Mouse (Mus musculus) midbrain, embryonic 16.5 days (tissue): ENCODE results near the gene Tubal3. TPM values are rescaled to one million over a fixed set of nuclear protein-coding genes. Genes with fewer than 3 reads are reported as not detected.

Experiments
- ATAC-seq: fragments of 200-750 bp; cut with Nextera tagmentation; 2 replicates; pipeline ENCODE4 v1.8.0; 2017; ENCODE audit warnings: moderate TSS enrichment
- H3K27ac ChIP-seq: fragments of 300-500 bp; sonication (generic); 2 replicates; pipeline ENCODE4 v1.5.1; 2014; ENCODE audit warnings: mild to moderate bottlenecking, low read length, mixed read lengths
- H3K27me3 ChIP-seq: fragments of 300-500 bp; sonication (generic); 2 replicates; pipeline ENCODE4 v1.6.1; 2014; ENCODE audit warnings: low read depth, low read length, mixed read lengths; ENCODE audit not compliant: control insufficient read depth, insufficient read depth
- H3K36me3 ChIP-seq: fragments of 300-500 bp; sonication (generic); 2 replicates; pipeline ENCODE4 v1.6.1; 2014; ENCODE audit warnings: mild to moderate bottlenecking, low read length, moderate library complexity, mixed read lengths; ENCODE audit not compliant: control insufficient read depth, insufficient read depth
- H3K4me1 ChIP-seq: fragments of 300-500 bp; sonication (generic); 2 replicates; pipeline ENCODE4 v1.6.1; 2014; ENCODE audit warnings: mild to moderate bottlenecking, low read length, mixed read lengths; ENCODE audit not compliant: control insufficient read depth, insufficient read depth
- H3K4me2 ChIP-seq: fragments of 300-500 bp; sonication (generic); 2 replicates; pipeline ENCODE4 v1.6.1; 2014; ENCODE audit warnings: mild to moderate bottlenecking, low read length, mixed read lengths
- H3K4me3 ChIP-seq: fragments of 300-500 bp; sonication (generic); 2 replicates; pipeline ENCODE4 v1.5.1; 2014; ENCODE audit warnings: low read depth, mild to moderate bottlenecking, low read length, moderate library complexity, mixed read lengths
- H3K9ac ChIP-seq: fragments of 300-500 bp; sonication (generic); 2 replicates; pipeline ENCODE4 v1.6.1; 2014; ENCODE audit warnings: low read depth, low read length, mixed read lengths
- H3K9me3 ChIP-seq: fragments of 300-500 bp; sonication (generic); replicated peaks from 2 replicates; pipeline ENCODE4 v1.6.1; 2014; ENCODE audit warnings: mild to moderate bottlenecking, low read length, mixed read lengths; ENCODE audit not compliant: control insufficient read depth, poor library complexity, severe bottlenecking
- WGBS: fragments of 180-500 bp; shearing (Covaris S2); extraction: QIAGEN DNeasy Blood & Tissue Kit; methylation state at CpG from one replicate; pipeline ENCODE4 v1.1.7; 2014; 5-methylcytosine and 5-hydroxymethylcytosine counted together
- polyA plus RNA-seq: library from polyadenylated mRNA; unstranded; fragments of >200 nt; fragmentation: Nextera tagmentation; extraction: Ambion mirVana; gene quantifications from 2 replicates; pipeline ENCODE4 v1.2.1, GENCODE M21; 2015

The Tubal3 gene
- polyA plus RNA-seq, 1 experiment from 2014 or later = not detected

DNA sequence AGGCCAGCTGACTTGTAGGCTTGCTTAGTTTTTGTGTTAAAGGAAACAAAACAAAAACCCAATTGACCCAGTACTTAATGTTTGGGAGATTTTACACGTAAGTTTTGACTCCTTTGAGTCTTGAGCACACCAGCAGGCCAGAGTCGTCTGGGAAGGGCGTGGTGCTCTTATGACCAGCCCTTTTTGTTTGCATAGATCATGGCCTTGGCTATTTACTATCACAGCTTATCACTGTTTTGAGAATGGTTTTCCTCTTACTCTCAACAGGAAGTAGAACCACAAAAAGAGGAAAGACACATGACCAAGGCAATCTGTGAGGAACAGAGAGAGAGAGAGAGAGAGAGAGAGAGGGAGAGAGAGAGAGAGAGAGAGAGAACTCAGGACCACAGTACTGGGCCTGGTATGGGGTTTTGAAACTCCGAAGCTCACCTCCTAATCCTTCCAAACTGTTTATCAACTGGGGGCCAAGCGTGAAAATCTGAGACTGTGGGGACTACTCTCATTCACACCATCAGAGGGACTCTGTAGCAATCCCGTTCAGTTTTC lies 10.8 kb upstream of the Tubal3 start:
- H3K4me1 ChIP-seq = no peaks in the 10 kb centered on the region
- ATAC-seq = no peak
- H3K4me2 ChIP-seq = no peak overlapping the region
- no peaks in the 10 kb centered on the region for H3K9me3 ChIP-seq
- H3K36me3 ChIP-seq = no peaks in the 10 kb centered on the region
- WGBS = 88% methylated on average over 6 of the region's 6 CpGs
- H3K27ac ChIP-seq = no peak overlapping the region
- H3K27me3 ChIP-seq = no peaks in the 10 kb centered on the region
- no peak overlapping the region for H3K9ac ChIP-seq
- H3K4me3 ChIP-seq = no peak overlapping the region

DNA sequence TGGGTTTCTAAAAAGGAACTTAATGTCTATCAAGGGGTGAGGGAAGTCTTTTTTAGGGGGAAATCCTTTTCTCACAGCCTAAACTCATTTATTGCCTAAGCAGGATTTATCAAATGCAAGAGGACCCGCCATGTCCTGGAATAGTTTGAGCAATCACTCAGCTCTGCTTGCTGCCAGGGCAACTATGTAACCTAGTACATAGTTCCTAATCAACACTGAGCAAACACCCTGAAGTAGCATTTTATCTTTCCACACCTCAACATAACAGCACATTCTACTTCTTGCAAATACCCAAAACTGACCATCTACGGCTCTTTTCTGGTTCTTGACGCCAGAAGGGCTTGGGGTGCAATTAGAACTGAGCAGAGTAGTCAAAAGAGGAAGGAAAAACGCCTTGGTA lies 9.8 kb upstream of the Tubal3 start:
- 92% methylated on average over 4 of the region's 4 CpGs for WGBS
- H3K36me3 ChIP-seq = no peaks in the 10 kb centered on the region
- no peak for ATAC-seq
- no peaks in the 10 kb centered on the region for H3K9me3 ChIP-seq
- H3K4me2 ChIP-seq = no peak overlapping the region
- H3K27ac ChIP-seq = no peak overlapping the region
- H3K27me3 ChIP-seq = no peaks in the 10 kb centered on the region
- no peak overlapping the region for H3K9ac ChIP-seq
- no peaks in the 10 kb centered on the region for H3K4me1 ChIP-seq
- no peak overlapping the region for H3K4me3 ChIP-seq

DNA sequence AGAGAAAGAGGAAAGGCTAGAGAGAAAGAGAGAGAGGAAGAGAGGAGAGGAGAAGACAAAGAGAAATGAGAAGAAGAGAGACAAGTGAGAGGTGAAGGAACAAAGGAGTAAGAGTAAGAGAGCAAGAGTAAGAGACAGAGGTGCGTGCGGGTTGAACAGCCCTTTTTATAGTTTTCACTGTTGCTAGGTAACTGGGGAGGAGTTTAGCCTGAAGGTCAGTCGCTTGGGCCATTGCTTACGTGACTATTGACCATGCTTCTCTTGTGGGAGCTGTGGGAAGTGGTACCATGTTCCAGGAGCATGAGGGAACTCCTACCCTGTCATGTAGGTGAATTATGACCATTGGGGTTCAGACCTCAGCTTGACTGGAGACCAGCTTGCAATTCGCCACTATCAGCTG lies 7.7 kb upstream of the Tubal3 start:
- no peak overlapping the region for H3K9ac ChIP-seq
- 86% methylated on average over 5 of the region's 5 CpGs for WGBS
- H3K4me1 ChIP-seq = no peaks in the 10 kb centered on the region
- H3K36me3 ChIP-seq = no peaks in the 10 kb centered on the region
- no peak overlapping the region for H3K27ac ChIP-seq
- no peaks in the 10 kb centered on the region for H3K27me3 ChIP-seq
- no peak for ATAC-seq
- no peak overlapping the region for H3K4me3 ChIP-seq
- no peaks in the 10 kb centered on the region for H3K9me3 ChIP-seq
- no peak overlapping the region for H3K4me2 ChIP-seq

- Histone ChIP-seq H3K9ac (no peak overlapping the region), H3K4me1 (peaks cover 6% of the 10 kb centered on the region), H3K4me3 (no peak overlapping the region), H3K4me2 (no peak overlapping the region), H3K27ac (no peak overlapping the region), H3K27me3 (no peaks in the 10 kb centered on the region), H3K36me3 (no peaks in the 10 kb centered on the region), H3K9me3 (no peaks in the 10 kb centered on the region)
- no peak for ATAC-seq
- WGBS = 87% methylated on average over 4 of the region's 4 CpGs
These were observed 4.6 kb upstream of the Tubal3 start for GRCm38 (mm10) chr13:3913504-3913903.

- Histone ChIP-seq H3K9me3 (no peaks in the 10 kb centered on the region), H3K4me2 (no peak overlapping the region), H3K36me3 (no peaks in the 10 kb centered on the region), H3K9ac (no peak overlapping the region), H3K4me1 (no peaks in the 10 kb centered on the region), H3K4me3 (no peak overlapping the region), H3K27ac (no peak overlapping the region), H3K27me3 (no peaks in the 10 kb centered on the region)
- no peak for ATAC-seq
- 91% methylated on average over 5 of the region's 5 CpGs for WGBS
These were observed 6.4 kb downstream of the Tubal3 start for GRCm38 (mm10) chr13:3924483-3924882.

DNA sequence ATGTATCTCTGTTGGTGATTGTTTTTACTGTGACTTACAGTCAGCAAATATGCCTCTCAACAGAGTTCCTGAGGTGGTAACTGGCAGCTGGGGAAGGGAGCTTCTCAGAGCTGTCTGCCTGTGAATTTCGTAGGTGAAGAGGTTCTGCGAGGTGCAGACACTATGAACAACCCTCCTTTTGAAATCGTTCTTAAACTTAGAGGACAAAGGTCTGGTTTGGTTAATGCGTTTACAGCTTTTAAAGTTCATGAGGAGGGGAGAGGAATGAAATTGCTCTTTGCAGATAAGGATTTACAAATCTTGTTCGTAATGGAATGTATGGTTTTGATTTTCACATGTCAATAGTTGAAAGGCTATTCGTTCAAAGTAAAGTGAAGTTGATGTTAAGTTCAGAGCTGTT lies 7.6 kb downstream of the Tubal3 start:
- ATAC-seq = no peak
- H3K4me1 ChIP-seq = no peaks in the 10 kb centered on the region
- H3K27ac ChIP-seq = no peak overlapping the region
- no peaks in the 10 kb centered on the region for H3K27me3 ChIP-seq
- WGBS = 93% methylated on average over 6 of the region's 6 CpGs
- H3K36me3 ChIP-seq = no peaks in the 10 kb centered on the region
- H3K4me2 ChIP-seq = no peak overlapping the region
- no peaks in the 10 kb centered on the region for H3K9me3 ChIP-seq
- no peak overlapping the region for H3K9ac ChIP-seq
- H3K4me3 ChIP-seq = no peak overlapping the region

DNA sequence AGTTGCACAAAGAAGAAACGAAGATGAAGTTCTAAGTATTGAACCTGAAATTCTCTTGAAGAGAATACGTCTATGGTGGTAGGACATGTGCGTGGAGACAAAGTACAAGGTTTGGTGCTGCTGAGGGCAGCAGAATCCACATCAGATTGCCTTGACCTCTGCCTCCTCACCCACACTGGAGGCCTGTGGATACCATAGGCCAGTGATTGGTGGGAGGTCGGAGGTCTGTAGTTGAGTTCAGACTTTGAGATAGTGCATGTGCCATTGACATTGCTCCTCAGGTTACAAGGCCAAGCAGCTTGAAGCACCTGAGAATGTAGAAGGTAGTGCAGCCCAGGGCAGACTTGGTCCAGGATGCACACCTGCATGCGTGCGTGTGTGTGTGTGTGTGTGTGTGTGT lies 8.0 kb downstream of the Tubal3 start:
- Histone ChIP-seq H3K4me3 (no peak overlapping the region), H3K27me3 (no peaks in the 10 kb centered on the region), H3K4me1 (no peaks in the 10 kb centered on the region), H3K36me3 (no peaks in the 10 kb centered on the region), H3K9ac (no peak overlapping the region), H3K9me3 (no peaks in the 10 kb centered on the region), H3K27ac (no peak overlapping the region), H3K4me2 (no peak overlapping the region)
- no peak for ATAC-seq
- WGBS = 97% methylated on average over 6 of the region's 6 CpGs

GRCm38 (mm10) chr13:3944699-3945098 lies 26.6 kb downstream of the Tubal3 start:
- Histone ChIP-seq H3K9ac (no peak overlapping the region), H3K4me3 (no peak overlapping the region), H3K9me3 (no peaks in the 10 kb centered on the region), H3K27me3 (no peaks in the 10 kb centered on the region), H3K4me1 (no peaks in the 10 kb centered on the region), H3K36me3 (no peaks in the 10 kb centered on the region), H3K4me2 (no peak overlapping the region), H3K27ac (no peak overlapping the region)
- 82% methylated on average over 7 of the region's 7 CpGs for WGBS
- ATAC-seq = no peak

GRCm38 (mm10) chr13:3945249-3945648 lies 27.2 kb downstream of the Tubal3 start, which contains the start of gene Ucn3:
TSS of gene Ucn3 (minus strand) at chr13:3945349.
- no peak for ATAC-seq
- Histone ChIP-seq H3K9me3 (no peaks in the 10 kb centered on the region), H3K36me3 (no peaks in the 10 kb centered on the region), H3K9ac (no peak within 1 kb of the TSS), H3K4me3 (no peak within 1 kb of the TSS), H3K27ac (no peak within 1 kb of the TSS), H3K4me1 (no peaks in the 10 kb centered on the region), H3K4me2 (no peak within 1 kb of the TSS), H3K27me3 (no peaks in the 10 kb centered on the region)
- WGBS = 69% methylated on average over 2 of the region's 2 CpGs
